Mouse (Mus musculus): ENCODE data around the gene Mettl8.

GRCm38 (mm10) chr2:70944511-70945305 is 110.7 kb downstream of the Mettl8 start:
- TF ChIP-seq POLR2A (IDR thresholded peaks at IDR 0.05; ENCODE audit: low read depth, low read length) (no peak), CTCF (conservative IDR thresholded peaks at IDR 0.05 in 1 of 2, IDR thresholded peaks at IDR 0.05 in 1 of 2; ENCODE audit: low read depth in 2 of 2, low read length in 2 of 2) (no peak), MEF2A (IDR thresholded peaks at IDR 0.05; ENCODE audit: borderline replicate concordance, low read depth, low read length) (no peak), MYC (IDR thresholded peaks at IDR 0.05; ENCODE audit: low read depth, low read length) (no peak), CHD1 (IDR thresholded peaks at IDR 0.05; ENCODE audit: low read depth, low read length) (no peak), TCF12 (IDR thresholded peaks at IDR 0.05; ENCODE audit: low read depth, low read length) (no peak), CHD2 (IDR thresholded peaks at IDR 0.05; ENCODE audit: low read length) (no peak), MAX (IDR thresholded peaks at IDR 0.05; ENCODE audit: low read length) (no peak), ZNF384 (IDR thresholded peaks at IDR 0.05; ENCODE audit: low read depth, low read length) (no peak), USF2 (conservative IDR thresholded peaks at IDR 0.05; ENCODE audit: low read depth, low read length) (no peak), ETS1 (conservative IDR thresholded peaks at IDR 0.05; ENCODE audit: low read depth, low read length) (no peak), EP300 (IDR thresholded peaks at IDR 0.05; ENCODE audit: low read length) (no peak), HCFC1 (IDR thresholded peaks at IDR 0.05; ENCODE audit: low read depth, low read length) (no peak)
